Mouse (Mus musculus) testis, postnatal 14 days (tissue): ENCODE data around the gene Shroom3.
A peak's percentile ranks its signal among the peaks of the same experiment; 100 is the strongest.

Experiments
- DNase-seq: peaks from one replicate; pipeline ENCODE4 v3.0.0; 2021; ENCODE audit warnings: low spot score

Gene Shroom3

DNA sequence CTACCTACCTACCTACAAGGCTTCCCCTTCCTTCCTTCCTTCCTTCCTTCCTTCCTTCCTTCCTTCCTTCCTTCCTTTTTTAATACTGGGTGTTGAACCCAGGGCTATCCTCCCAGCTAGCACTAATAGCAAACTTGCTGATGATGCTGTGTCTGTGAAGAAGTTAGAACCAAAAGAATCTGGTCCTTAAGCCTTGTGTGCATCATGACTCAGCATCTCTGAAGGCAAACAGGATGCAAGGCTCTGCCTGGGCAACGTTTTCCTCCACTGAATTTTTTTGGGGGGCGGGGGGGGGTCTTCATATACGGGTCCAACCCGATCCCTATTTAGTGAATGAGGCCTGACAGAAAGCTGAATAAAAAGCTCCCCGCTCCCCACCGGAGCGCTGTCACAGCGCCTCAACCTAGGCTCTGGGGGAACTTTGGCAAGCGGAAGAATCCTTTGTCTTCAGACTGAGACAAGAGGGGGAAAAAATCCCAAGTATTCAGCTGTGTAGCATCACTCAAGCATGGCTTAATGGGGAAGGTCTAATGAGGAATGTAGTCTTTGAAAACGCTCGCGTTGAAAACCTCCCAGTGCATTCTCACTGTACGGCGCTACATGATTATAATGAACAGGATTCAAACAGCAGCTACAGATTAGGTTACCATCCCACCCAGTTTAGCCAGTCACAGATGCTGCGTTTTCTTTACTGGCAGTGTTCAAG, 15.0 kb downstream of the Shroom3 start:
- no peak for DNase-seq

DNA sequence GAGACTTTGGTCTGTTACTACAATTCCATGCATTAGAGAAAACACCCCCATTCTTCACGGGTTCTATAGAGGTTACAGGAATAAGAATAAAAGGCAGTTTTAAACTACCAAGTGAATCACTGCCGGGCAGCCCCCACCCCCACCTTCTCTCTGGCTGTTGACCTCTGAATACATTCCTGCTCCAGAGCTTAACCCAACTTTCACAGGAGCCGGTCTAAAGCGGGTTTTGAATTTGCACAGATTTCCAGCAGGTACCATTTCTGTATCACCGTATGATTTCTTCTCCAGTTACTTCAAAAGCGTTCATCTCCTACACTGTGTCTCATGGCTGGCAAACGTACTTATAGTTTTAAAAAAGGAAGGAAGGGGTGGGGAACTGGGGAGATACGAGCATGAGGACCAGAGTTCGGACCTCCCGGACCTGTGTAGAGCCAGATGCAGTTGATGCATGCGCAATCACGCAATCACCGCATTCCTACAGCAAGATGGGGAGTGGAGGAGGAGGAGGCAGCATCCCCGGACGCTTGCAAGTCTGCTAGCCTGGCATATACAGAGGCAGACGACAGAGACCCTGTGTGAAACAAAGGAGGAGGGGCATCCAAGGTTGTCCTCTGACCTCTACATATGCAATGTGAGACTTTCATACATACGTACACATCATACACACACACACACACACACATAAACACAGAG, 15.7 kb downstream of the Shroom3 start:
- DNase-seq: no peak

- DNase-seq: no peak
Measured at GRCm38 (mm10) chr5:92701750-92702149, 18.5 kb downstream of the Shroom3 start.

- DNase-seq: no peak
Measured at GRCm38 (mm10) chr5:92703671-92704070, 20.4 kb downstream of the Shroom3 start.

DNA sequence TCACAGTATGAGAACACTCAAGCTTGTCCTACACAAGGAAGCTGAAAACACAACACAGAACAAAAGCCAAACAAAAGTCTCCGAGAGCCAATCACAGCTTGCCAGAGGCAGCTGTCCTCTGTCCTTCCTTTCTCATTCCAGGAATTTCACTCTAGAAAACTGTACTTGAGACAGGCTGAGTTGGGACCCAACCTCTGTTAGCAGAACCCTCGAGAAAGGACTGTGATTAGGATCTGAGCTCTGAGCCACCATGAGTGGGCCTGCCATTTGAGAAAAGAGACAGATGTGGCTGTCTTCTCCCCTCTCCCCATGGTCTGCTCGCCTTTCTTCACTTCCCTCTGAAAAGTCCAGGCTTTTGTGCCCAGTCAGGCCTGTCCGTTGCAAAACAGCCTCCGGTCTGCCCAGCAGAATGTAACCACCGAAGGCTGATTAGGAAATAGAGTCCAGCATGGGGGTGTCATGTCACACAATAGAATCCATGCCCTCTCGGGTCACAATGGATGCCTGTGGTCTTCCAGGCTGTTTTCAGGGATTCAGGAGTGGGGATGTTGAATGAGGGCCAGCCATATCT, 24.8 kb downstream of the Shroom3 start:
- DNase-seq: no peak

DNA sequence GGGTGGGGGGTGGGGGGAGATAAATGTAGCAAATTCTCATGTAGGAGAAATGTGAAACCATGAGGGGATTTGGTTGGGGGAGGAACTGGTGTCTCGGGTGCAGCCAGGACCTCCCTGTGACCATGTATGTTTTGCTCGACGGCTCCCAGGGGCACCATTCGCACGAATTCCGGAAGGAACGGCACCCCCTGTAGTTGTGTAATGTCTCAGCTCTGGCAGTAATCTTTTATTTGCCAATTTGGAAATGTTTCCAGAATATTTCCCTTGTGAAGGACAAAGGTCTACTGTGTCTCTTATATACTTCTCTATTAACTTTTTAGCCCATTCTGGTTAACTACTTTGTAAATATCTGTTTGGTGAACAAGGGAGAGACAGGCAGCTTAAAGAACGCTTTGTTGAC, 27.5 kb downstream of the Shroom3 start:
- no peak for DNase-seq

- no peak for DNase-seq
Measured at GRCm38 (mm10) chr5:92711666-92712290, 28.5 kb downstream of the Shroom3 start.

GRCm38 (mm10) chr5:92712621-92713395, 29.6 kb downstream of the Shroom3 start:
- no peak for DNase-seq

DNA sequence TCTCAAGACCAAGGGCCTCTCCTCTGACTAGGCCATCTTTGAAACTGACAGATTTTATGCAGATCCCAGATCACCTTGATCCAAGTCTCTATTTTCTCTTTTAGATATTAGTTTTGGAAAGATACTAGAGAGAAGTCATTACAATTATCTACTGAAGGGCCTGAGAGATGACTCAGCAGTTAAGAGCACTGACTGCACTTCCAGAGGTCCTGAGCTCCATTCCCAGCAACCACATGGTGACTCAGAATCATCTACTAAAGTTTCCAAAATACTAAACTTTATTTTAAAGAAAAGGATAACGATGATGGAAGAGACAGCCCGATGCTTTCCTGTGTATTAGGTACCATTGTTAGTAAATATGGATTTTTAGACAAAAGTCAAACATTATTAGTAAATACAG, 31.7 kb downstream of the Shroom3 start:
- DNase-seq: no peak

- DNase-seq: no peak
Measured at GRCm38 (mm10) chr5:92715319-92715718, 32.1 kb downstream of the Shroom3 start.

DNA sequence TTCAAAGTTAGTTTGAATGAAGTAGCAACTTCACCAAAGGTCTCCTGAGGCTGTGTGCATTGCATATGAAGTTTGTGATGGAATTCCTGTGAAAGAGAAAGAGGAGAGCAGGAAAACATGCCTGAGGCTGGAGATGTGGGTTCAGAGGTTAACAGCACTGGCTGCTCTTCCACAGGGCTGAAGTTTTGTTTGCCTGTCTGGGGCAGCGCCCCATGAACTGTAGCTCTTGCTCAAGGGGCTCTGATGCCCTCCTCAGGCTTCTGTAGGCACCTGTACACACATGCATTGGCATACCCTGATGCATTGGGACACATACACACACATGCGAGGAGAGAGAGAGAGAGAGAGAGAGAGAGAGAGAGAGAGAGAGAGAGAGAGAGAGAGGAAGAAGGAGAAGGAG, 32.7 kb downstream of the Shroom3 start:
- DNase-seq: no peak

DNA sequence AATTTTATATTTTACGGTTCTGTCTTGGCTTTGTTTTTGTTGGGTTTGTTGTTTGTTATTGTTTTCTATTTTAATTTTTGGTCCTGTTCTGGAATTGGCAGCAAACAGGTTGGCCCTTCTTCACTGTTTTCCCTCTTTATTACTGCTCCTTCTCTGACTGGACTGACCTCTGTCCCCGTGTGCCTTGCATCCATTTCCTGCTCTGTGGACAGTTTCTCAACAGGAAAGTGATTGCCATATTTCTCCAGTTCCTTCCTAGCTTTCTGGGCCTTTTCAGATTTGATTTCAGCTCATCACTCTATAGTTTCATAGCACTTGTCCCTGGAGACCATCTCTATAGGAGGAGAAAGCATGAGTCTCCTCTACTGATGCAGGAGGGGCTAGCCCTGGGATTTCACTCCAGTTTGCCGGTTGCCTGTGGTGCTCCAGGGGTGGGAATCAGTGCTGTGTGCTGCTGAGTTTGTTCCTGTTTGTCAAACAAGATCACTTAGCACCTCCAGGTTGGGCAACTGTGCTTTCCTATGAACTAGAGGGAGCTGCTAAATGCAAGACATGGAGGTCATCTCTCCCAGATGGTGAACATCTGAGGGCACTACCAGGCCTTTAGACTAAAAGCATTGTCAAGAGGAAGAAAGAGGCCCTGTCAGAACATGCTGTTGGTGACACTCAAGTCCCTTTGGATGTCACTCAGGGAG, 34.6 kb downstream of the Shroom3 start:
- no peak for DNase-seq

DNA sequence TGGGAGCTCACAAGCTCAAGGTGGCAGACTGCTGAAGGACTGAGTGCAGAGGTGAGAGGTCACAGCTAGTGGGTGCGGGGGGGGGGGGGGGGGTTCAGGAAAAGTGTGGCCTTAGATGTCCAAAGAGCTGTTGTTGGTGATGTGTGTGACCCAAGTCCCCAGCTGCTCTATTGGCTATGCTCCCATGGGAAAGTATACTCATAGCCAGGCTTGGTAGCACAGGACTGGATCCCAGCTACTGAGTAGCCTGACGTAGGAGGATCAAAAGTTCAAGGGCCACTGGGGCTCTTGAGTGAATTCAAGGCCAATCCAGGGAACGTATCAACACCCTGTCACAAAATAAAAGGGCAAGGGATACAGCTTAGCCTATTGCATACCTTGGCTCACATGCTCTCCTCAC, 35.6 kb downstream of the Shroom3 start:
- DNase-seq: no peak

DNA sequence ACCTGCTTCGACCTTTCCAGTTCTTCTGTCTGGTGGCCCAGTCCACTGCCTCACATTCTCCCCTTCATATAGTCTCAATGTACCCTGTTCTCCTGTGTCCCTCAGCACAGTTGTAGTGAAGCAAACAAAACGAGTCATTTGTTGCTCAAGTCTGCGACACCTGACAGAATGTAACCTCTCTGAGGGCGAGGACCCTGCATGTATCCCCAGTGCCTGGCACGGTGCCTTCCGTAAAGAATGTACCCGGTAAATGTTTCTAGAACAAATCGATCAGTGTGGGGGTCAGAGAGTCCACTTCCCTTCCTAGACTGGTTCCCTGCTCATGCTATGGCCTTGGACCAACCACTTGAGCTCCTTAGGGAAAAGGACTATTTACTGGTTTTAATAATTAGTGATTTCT, 38.4 kb downstream of the Shroom3 start:
- no peak for DNase-seq

- DNase-seq: peak; percentile 18
Measured at GRCm38 (mm10) chr5:92725935-92726334, 42.7 kb downstream of the Shroom3 start.

DNA sequence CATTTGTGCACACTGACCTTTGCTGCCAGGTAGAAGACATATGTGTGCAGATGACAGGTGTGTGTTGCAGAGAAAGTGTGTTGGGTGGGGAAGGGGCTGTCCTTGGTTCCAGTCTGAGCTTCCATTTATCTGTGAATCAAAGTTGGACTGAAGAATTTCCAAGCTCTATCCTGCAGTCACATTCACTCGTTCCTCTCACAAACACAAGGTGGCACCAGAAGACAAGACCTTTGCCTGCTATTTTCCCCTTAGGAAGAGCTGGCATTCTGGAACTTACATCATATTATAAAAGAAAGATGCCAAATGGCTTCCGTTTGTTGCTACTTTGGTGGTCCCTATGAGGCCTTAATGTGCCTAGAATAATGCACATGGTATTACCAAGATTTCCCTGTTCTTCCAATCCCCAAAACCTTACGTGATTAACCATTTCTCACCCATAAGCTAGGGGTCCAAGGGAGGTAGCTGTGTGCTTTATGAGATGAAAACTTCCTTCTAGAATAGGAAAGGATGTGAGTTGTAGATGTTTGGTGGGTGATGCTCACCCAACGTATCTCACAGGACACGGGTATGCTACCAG, 45.1 kb downstream of the Shroom3 start:
- DNase-seq: peak; percentile 13

- DNase-seq: no peak
Measured at GRCm38 (mm10) chr5:92729221-92729620, 46.0 kb downstream of the Shroom3 start.

- DNase-seq: no peak
Measured at GRCm38 (mm10) chr5:92741802-92742201, 58.6 kb downstream of the Shroom3 start.

DNA sequence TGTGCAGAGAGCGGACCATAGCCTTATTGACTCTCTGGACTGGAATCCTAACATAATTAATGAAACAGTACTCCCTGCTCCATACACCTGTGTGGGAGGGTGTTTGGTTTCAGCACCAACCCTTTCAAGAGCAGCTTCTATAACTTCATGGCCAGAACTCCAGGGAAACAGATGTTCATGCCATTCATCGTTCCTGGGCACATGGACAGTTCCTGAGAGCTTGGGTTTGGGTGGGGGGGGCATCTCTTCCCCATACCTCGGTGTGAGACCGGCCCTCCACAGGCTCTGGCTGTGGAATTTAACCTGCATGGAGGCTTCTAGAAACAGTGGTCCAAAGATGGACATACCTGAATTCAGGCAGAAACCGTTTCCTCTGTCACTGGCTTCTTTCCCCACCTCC, 59.5 kb downstream of the Shroom3 start:
- no peak for DNase-seq

DNA sequence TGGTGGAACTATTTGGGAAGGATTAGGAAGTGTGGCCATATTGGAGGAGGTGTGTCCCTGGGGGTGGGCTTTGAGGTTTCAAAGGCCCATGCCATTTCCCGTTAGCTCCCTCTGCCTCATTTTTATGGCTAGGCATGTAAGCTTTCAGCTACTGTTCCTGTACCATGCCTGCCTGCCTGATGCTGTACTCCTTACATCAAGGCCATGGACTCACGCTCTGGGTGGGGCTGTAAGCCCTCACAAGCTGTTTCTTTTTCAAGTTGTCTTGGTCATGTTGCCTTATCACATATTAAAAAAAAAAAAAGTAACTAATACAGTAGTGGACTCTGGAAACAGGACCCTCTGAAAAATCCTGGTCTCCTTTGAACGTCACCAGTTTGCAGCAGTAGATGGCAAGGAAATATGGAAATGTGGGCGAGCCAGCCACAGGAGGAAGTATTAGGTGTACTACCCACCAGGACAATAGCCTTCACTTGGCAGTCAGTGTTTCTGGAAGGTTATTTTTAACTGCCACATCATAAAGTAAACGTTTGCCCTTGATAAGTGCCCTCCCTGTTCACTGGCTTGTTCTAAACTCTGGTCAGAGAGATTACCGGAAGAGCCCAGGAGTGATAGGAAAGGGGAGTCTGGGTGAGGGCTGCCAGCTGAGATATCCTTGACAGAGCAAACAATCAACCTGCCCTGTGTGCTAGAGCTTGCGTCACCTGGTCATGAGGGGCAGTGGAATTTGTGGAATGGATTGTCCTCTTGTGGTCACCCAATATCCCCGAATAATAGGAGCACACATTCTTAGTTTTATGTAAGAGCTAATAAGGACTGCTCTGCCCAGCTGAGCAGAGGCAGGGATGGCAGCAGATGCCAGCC, 62.4 kb downstream of the Shroom3 start:
- DNase-seq: peak; percentile 14
